Mouse (Mus musculus): ENCODE measurements around the gene Vav3. TPM values are rescaled to one million over a fixed set of nuclear protein-coding genes. Genes with fewer than 3 reads are reported as not detected.
A peak's percentile ranks its signal among the peaks of the same experiment; 100 is the strongest.

Vav3 gene
- polyA plus RNA-seq, 1 experiment from 2014 or later, result 2.9 TPM

- no peaks in the 10 kb centered on the region for H3K4me1 ChIP-seq (ENCODE audit: control insufficient read depth, low read depth, low read length)
- 51% methylated on average over 3 of the region's 3 CpGs for WGBS (ENCODE audit: insufficient replicate concordance)
- H3K27me3 ChIP-seq (ENCODE audit: control insufficient read depth, insufficient read depth, low read depth, low read length), result no peaks in the 10 kb centered on the region
- no peaks in the 10 kb centered on the region for H3K36me3 ChIP-seq (ENCODE audit: control insufficient read depth, insufficient read depth)
- H3K27ac ChIP-seq (ENCODE audit: low read length), result no peak overlapping the region
- H3K4me3 ChIP-seq (ENCODE audit: low read depth, low read length), result no peak overlapping the region
- no peaks in the 10 kb centered on the region for H3K9me3 ChIP-seq (replicated peaks; ENCODE audit: control insufficient read depth, low read length)
- H3K4me2 ChIP-seq (ENCODE audit: low read depth, low read length), result no peak overlapping the region
- no peak overlapping the region for H3K9ac ChIP-seq (ENCODE audit: low read depth, low read length)
- no peak for ATAC-seq (ENCODE audit: low read depth)
These were observed 28.6 kb upstream of the Vav3 start for GRCm38 (mm10) chr3:109311875-109312274.

- Histone ChIP-seq H3K27ac (ENCODE audit: low read length) (no peak overlapping the region), H3K4me1 (ENCODE audit: control insufficient read depth, low read depth, low read length) (no peaks in the 10 kb centered on the region), H3K36me3 (ENCODE audit: control insufficient read depth, insufficient read depth) (no peaks in the 10 kb centered on the region), H3K27me3 (ENCODE audit: control insufficient read depth, insufficient read depth, low read depth, low read length) (no peaks in the 10 kb centered on the region), H3K9ac (ENCODE audit: low read depth, low read length) (no peak overlapping the region), H3K9me3 (replicated peaks; ENCODE audit: control insufficient read depth, low read length) (no peaks in the 10 kb centered on the region), H3K4me3 (ENCODE audit: low read depth, low read length) (no peak overlapping the region), H3K4me2 (ENCODE audit: low read depth, low read length) (no peak overlapping the region)
- ATAC-seq (ENCODE audit: low read depth), result no peak
- 42% methylated on average over 2 of the region's 2 CpGs for WGBS (ENCODE audit: insufficient replicate concordance)
These were observed 27.0 kb upstream of the Vav3 start for GRCm38 (mm10) chr3:109313501-109313900.

- no peak overlapping the region for H3K9ac ChIP-seq (ENCODE audit: low read depth, low read length)
- ATAC-seq (ENCODE audit: low read depth), result no peak
- H3K4me1 ChIP-seq (ENCODE audit: control insufficient read depth, low read depth, low read length), result no peaks in the 10 kb centered on the region
- no peak overlapping the region for H3K4me2 ChIP-seq (ENCODE audit: low read depth, low read length)
- no peaks in the 10 kb centered on the region for H3K36me3 ChIP-seq (ENCODE audit: control insufficient read depth, insufficient read depth)
- H3K9me3 ChIP-seq (replicated peaks; ENCODE audit: control insufficient read depth, low read length), result no peaks in the 10 kb centered on the region
- H3K27me3 ChIP-seq (ENCODE audit: control insufficient read depth, insufficient read depth, low read depth, low read length), result no peaks in the 10 kb centered on the region
- H3K27ac ChIP-seq (ENCODE audit: low read length), result no peak overlapping the region
- H3K4me3 ChIP-seq (ENCODE audit: low read depth, low read length), result no peak overlapping the region
These were observed 18.2 kb upstream of the Vav3 start for GRCm38 (mm10) chr3:109322225-109322624.

GRCm38 (mm10) chr3:109323447-109324300, 16.8 kb upstream of the Vav3 start:
- Histone ChIP-seq H3K9me3 (replicated peaks; ENCODE audit: control insufficient read depth, low read length) (no peaks in the 10 kb centered on the region), H3K4me2 (ENCODE audit: low read depth, low read length) (no peak overlapping the region), H3K36me3 (ENCODE audit: control insufficient read depth, insufficient read depth) (no peaks in the 10 kb centered on the region), H3K4me3 (ENCODE audit: low read depth, low read length) (no peak overlapping the region), H3K27ac (ENCODE audit: low read length) (no peak overlapping the region), H3K27me3 (ENCODE audit: control insufficient read depth, insufficient read depth, low read depth, low read length) (no peaks in the 10 kb centered on the region), H3K4me1 (ENCODE audit: control insufficient read depth, low read depth, low read length) (no peaks in the 10 kb centered on the region), H3K9ac (ENCODE audit: low read depth, low read length) (no peak overlapping the region)
- WGBS (ENCODE audit: insufficient replicate concordance), result 32% methylated on average over 7 of the region's 7 CpGs
- ATAC-seq (ENCODE audit: low read depth), result no peak

- Histone ChIP-seq H3K27ac (ENCODE audit: low read length) (no peak overlapping the region), H3K9ac (ENCODE audit: low read depth, low read length) (no peak overlapping the region), H3K4me1 (ENCODE audit: control insufficient read depth, low read depth, low read length) (no peaks in the 10 kb centered on the region), H3K4me3 (ENCODE audit: low read depth, low read length) (no peak overlapping the region), H3K9me3 (replicated peaks; ENCODE audit: control insufficient read depth, low read length) (no peaks in the 10 kb centered on the region), H3K36me3 (ENCODE audit: control insufficient read depth, insufficient read depth) (no peaks in the 10 kb centered on the region), H3K4me2 (ENCODE audit: low read depth, low read length) (no peak overlapping the region), H3K27me3 (ENCODE audit: control insufficient read depth, insufficient read depth, low read depth, low read length) (no peaks in the 10 kb centered on the region)
- WGBS (ENCODE audit: insufficient replicate concordance), result 45% methylated on average over 3 of the region's 3 CpGs
- ATAC-seq (ENCODE audit: low read depth), result no peak
These were observed 13.3 kb upstream of the Vav3 start for GRCm38 (mm10) chr3:109327128-109327527.

GRCm38 (mm10) chr3:109332755-109333154, 7.7 kb upstream of the Vav3 start:
- Histone ChIP-seq H3K4me2 (ENCODE audit: low read depth, low read length) (no peak overlapping the region), H3K4me1 (ENCODE audit: control insufficient read depth, low read depth, low read length) (no peaks in the 10 kb centered on the region), H3K4me3 (ENCODE audit: low read depth, low read length) (no peak overlapping the region), H3K9ac (ENCODE audit: low read depth, low read length) (no peak overlapping the region), H3K27ac (ENCODE audit: low read length) (no peak overlapping the region), H3K27me3 (ENCODE audit: control insufficient read depth, insufficient read depth, low read depth, low read length) (no peaks in the 10 kb centered on the region), H3K9me3 (replicated peaks; ENCODE audit: control insufficient read depth, low read length) (no peaks in the 10 kb centered on the region), H3K36me3 (ENCODE audit: control insufficient read depth, insufficient read depth) (no peaks in the 10 kb centered on the region)
- no peak for ATAC-seq (ENCODE audit: low read depth)
- 65% methylated on average over 5 of the region's 5 CpGs for WGBS (ENCODE audit: insufficient replicate concordance)

- Histone ChIP-seq H3K36me3 (ENCODE audit: control insufficient read depth, insufficient read depth) (no peaks in the 10 kb centered on the region), H3K4me2 (ENCODE audit: low read depth, low read length) (no peak overlapping the region), H3K9ac (ENCODE audit: low read depth, low read length) (no peak overlapping the region), H3K27ac (ENCODE audit: low read length) (no peak overlapping the region), H3K27me3 (ENCODE audit: control insufficient read depth, insufficient read depth, low read depth, low read length) (peaks cover 10% of the 10 kb centered on the region), H3K4me3 (ENCODE audit: low read depth, low read length) (no peak overlapping the region), H3K4me1 (ENCODE audit: control insufficient read depth, low read depth, low read length) (no peaks in the 10 kb centered on the region), H3K9me3 (replicated peaks; ENCODE audit: control insufficient read depth, low read length) (no peaks in the 10 kb centered on the region)
- no peak for ATAC-seq (ENCODE audit: low read depth)
- 33% methylated on average over 1 of the region's 1 CpGs for whole genome bisulfite sequencing (ENCODE audit: insufficient replicate concordance)
These were observed 5.0 kb upstream of the Vav3 start for GRCm38 (mm10) chr3:109335470-109335869.

GRCm38 (mm10) chr3:109339290-109339689, 1.2 kb upstream of the Vav3 start:
- Histone ChIP-seq H3K4me2 (ENCODE audit: low read depth, low read length) (no peak overlapping the region), H3K4me1 (ENCODE audit: control insufficient read depth, low read depth, low read length) (no peaks in the 10 kb centered on the region), H3K4me3 (ENCODE audit: low read depth, low read length) (no peak overlapping the region), H3K9me3 (replicated peaks; ENCODE audit: control insufficient read depth, low read length) (no peaks in the 10 kb centered on the region), H3K36me3 (ENCODE audit: control insufficient read depth, insufficient read depth) (no peaks in the 10 kb centered on the region), H3K27ac (ENCODE audit: low read length) (no peak overlapping the region), H3K9ac (ENCODE audit: low read depth, low read length) (no peak overlapping the region), H3K27me3 (ENCODE audit: control insufficient read depth, insufficient read depth, low read depth, low read length) (peaks cover 31% of the 10 kb centered on the region)
- 38% methylated on average over 9 of the region's 9 CpGs for WGBS (ENCODE audit: insufficient replicate concordance)
- no peak for ATAC-seq (ENCODE audit: low read depth)

GRCm38 (mm10) chr3:109339941-109340273, 546 bp upstream of the Vav3 start:
- no peak for ATAC-seq (ENCODE audit: low read depth)
- no peaks in the 10 kb centered on the region for H3K36me3 ChIP-seq (ENCODE audit: control insufficient read depth, insufficient read depth)
- peak overlapping the region; percentile 74 for H3K4me2 ChIP-seq (ENCODE audit: low read depth, low read length)
- H3K27ac ChIP-seq (ENCODE audit: low read length), result peak overlapping the region; percentile 50; the same call in 1 of the 2 replicates
- peaks cover 31% of the 10 kb centered on the region for H3K27me3 ChIP-seq (ENCODE audit: control insufficient read depth, insufficient read depth, low read depth, low read length)
- peak overlapping the region; percentile 60 for H3K4me3 ChIP-seq (ENCODE audit: low read depth, low read length)
- 0% methylated on average over 9 of the region's 9 CpGs for WGBS (ENCODE audit: insufficient replicate concordance)
- H3K4me1 ChIP-seq (ENCODE audit: control insufficient read depth, low read depth, low read length), result no peaks in the 10 kb centered on the region
- H3K9me3 ChIP-seq (replicated peaks; ENCODE audit: control insufficient read depth, low read length), result no peaks in the 10 kb centered on the region
- no peak overlapping the region for H3K9ac ChIP-seq (ENCODE audit: low read depth, low read length)

All from liver, embryonic 16.5 days (tissue).